Mouse (Mus musculus): ENCODE results near the gene Kctd11. TPM values are rescaled to one million over a fixed set of nuclear protein-coding genes. Genes with fewer than 3 reads are reported as not detected.

The Kctd11 gene
- polyA plus RNA-seq, 1 experiment from 2014 or later, result 5.2 TPM

GRCm38 (mm10) chr11:69849128-69849527 is 32.1 kb downstream of the Kctd11 start:
- Histone ChIP-seq H3K4me1 (replicated peaks) (peaks cover 53% of the 10 kb centered on the region), H3K27me3 (ENCODE audit: insufficient read depth, poor library complexity, severe bottlenecking) (no peaks in the 10 kb centered on the region), H3K36me3 (peaks cover 49% of the 10 kb centered on the region), H3K9me3 (no peaks in the 10 kb centered on the region), H3K27ac (no peak overlapping the region), H3K4me3 (no peak overlapping the region)
- WGBS, result 92% methylated on average over 9 of the region's 9 CpGs
- DNase-seq (ENCODE audit: low spot score), result no peak

- Histone ChIP-seq H3K4me3 (peak overlapping the region; percentile 74), H3K36me3 (peaks cover 49% of the 10 kb centered on the region), H3K27ac (peak overlapping the region; percentile 93), H3K4me1 (replicated peaks) (peaks cover 44% of the 10 kb centered on the region), H3K9me3 (no peaks in the 10 kb centered on the region), H3K27me3 (ENCODE audit: insufficient read depth, poor library complexity, severe bottlenecking) (no peaks in the 10 kb centered on the region)
- no peak for DNase-seq (ENCODE audit: low spot score)
- 95% methylated on average over 6 of the region's 6 CpGs for WGBS
Observed at GRCm38 (mm10) chr11:69848021-69848420, 33.2 kb downstream of the Kctd11 start.

GRCm38 (mm10) chr11:69846738-69847688 is 34.2 kb downstream of the Kctd11 start:
- Histone ChIP-seq H3K27ac (peak overlapping the region; percentile 93), H3K36me3 (peaks cover 45% of the 10 kb centered on the region), H3K27me3 (ENCODE audit: insufficient read depth, poor library complexity, severe bottlenecking) (no peaks in the 10 kb centered on the region), H3K4me3 (peak overlapping the region; percentile 74), H3K4me1 (replicated peaks) (peaks cover 41% of the 10 kb centered on the region), H3K9me3 (no peaks in the 10 kb centered on the region)
- DNase-seq (ENCODE audit: low spot score), result no peak
- 12% methylated on average over 37 of the region's 37 CpGs for WGBS

GRCm38 (mm10) chr11:69846198-69846680 is 35.0 kb downstream of the Kctd11 start, which contains the start of gene Plscr3:
Gene Plscr3, plus strand, starts transcription at chr11:69846376.
- H3K4me1 ChIP-seq (replicated peaks), result peaks cover 41% of the 10 kb centered on the region
- no peaks in the 10 kb centered on the region for H3K27me3 ChIP-seq (ENCODE audit: insufficient read depth, poor library complexity, severe bottlenecking)
- no peaks in the 10 kb centered on the region for H3K9me3 ChIP-seq
- peak within 1 kb of the TSS; percentile 74 for H3K4me3 ChIP-seq
- WGBS, result under 1% methylated on average over 38 of the region's 38 CpGs
- peak; percentile 96 for DNase-seq (ENCODE audit: low spot score)
- peak within 1 kb of the TSS; percentile 93 for H3K27ac ChIP-seq
- H3K36me3 ChIP-seq, result peaks cover 37% of the 10 kb centered on the region

- H3K9me3 ChIP-seq, result no peaks in the 10 kb centered on the region
- peaks cover 30% of the 10 kb centered on the region for H3K27me3 ChIP-seq (ENCODE audit: insufficient read depth, poor library complexity, severe bottlenecking)
- H3K36me3 ChIP-seq, result peaks cover 4% of the 10 kb centered on the region
- 2% methylated on average over 7 of the region's 7 CpGs for WGBS
- peak overlapping the region; percentile 89 for H3K4me3 ChIP-seq
- no peak for DNase-seq (ENCODE audit: low spot score)
- H3K27ac ChIP-seq, result peak overlapping the region; percentile 95
- peaks cover 54% of the 10 kb centered on the region for H3K4me1 ChIP-seq (replicated peaks)
Observed at GRCm38 (mm10) chr11:69838714-69839104, 42.5 kb downstream of the Kctd11 start.

- peaks cover 10% of the 10 kb centered on the region for H3K36me3 ChIP-seq
- peak within 1 kb of the TSS; percentile 89 for H3K4me3 ChIP-seq
- under 1% methylated on average over 34 of the region's 34 CpGs for WGBS
- H3K4me1 ChIP-seq (replicated peaks), result peaks cover 58% of the 10 kb centered on the region
- DNase-seq (ENCODE audit: low spot score), result peak; percentile 96
- H3K27me3 ChIP-seq (ENCODE audit: insufficient read depth, poor library complexity, severe bottlenecking), result peaks cover 36% of the 10 kb centered on the region
- H3K9me3 ChIP-seq, result no peaks in the 10 kb centered on the region
- H3K27ac ChIP-seq, result peak within 1 kb of the TSS; percentile 95
Observed at GRCm38 (mm10) chr11:69837952-69838713, 43.1 kb downstream of the Kctd11 start, which contains the start of gene Tmem256. Gene Tmem256, plus strand, starts transcription at chr11:69838514.

- WGBS, result under 1% methylated on average over 32 of the region's 32 CpGs
- peaks cover 58% of the 10 kb centered on the region for H3K4me1 ChIP-seq (replicated peaks)
Observed at GRCm38 (mm10) chr11:69837604-69837951, 43.6 kb downstream of the Kctd11 start, which contains the start of gene Nlgn2. Gene Nlgn2, minus strand, starts transcription at chr11:69837784.

GRCm38 (mm10) chr11:69836703-69837576 is 44.3 kb downstream of the Kctd11 start:
- H3K4me1 ChIP-seq (replicated peaks), result peaks cover 58% of the 10 kb centered on the region
- peak; percentile 56 for DNase-seq (ENCODE audit: low spot score)
- H3K36me3 ChIP-seq, result peaks cover 22% of the 10 kb centered on the region
- whole genome bisulfite sequencing, result under 1% methylated on average over 52 of the region's 52 CpGs
- H3K4me3 ChIP-seq, result peak overlapping the region; percentile 89
- peak overlapping the region; percentile 95 for H3K27ac ChIP-seq
- no peaks in the 10 kb centered on the region for H3K9me3 ChIP-seq
- peaks cover 46% of the 10 kb centered on the region for H3K27me3 ChIP-seq (ENCODE audit: insufficient read depth, poor library complexity, severe bottlenecking)

More at GRCm38 (mm10) chr11:69837604-69837951, 43.6 kb downstream of the Kctd11 start, which contains the start of gene Nlgn2:
- H3K36me3 ChIP-seq, result peaks cover 16% of the 10 kb centered on the region
- no peaks in the 10 kb centered on the region for H3K9me3 ChIP-seq
- peaks cover 42% of the 10 kb centered on the region for H3K27me3 ChIP-seq (ENCODE audit: insufficient read depth, poor library complexity, severe bottlenecking)
- no peak for DNase-seq (ENCODE audit: low spot score)
- H3K27ac ChIP-seq, result peak within 1 kb of the TSS; percentile 95
- peak within 1 kb of the TSS; percentile 89 for H3K4me3 ChIP-seq

GRCm38 (mm10) chr11:69835966-69836335 is 45.3 kb downstream of the Kctd11 start:
- H3K4me1 ChIP-seq (replicated peaks), result peaks cover 63% of the 10 kb centered on the region

GRCm38 (mm10) chr11:69835326-69835965 is 45.8 kb downstream of the Kctd11 start:
- H3K36me3 ChIP-seq, result peaks cover 36% of the 10 kb centered on the region
- no peaks in the 10 kb centered on the region for H3K9me3 ChIP-seq
- WGBS, result 1% methylated on average over 9 of the region's 9 CpGs
- peaks cover 64% of the 10 kb centered on the region for H3K4me1 ChIP-seq (replicated peaks)
- peaks cover 46% of the 10 kb centered on the region for H3K27me3 ChIP-seq (ENCODE audit: insufficient read depth, poor library complexity, severe bottlenecking)
- DNase-seq (ENCODE audit: low spot score), result peak; percentile 71
- H3K27ac ChIP-seq, result peak overlapping the region; percentile 95
- peak overlapping the region; percentile 89 for H3K4me3 ChIP-seq

More at GRCm38 (mm10) chr11:69835966-69836335, 45.3 kb downstream of the Kctd11 start:
- no peaks in the 10 kb centered on the region for H3K9me3 ChIP-seq
- peak overlapping the region; percentile 95 for H3K27ac ChIP-seq
- no peak for DNase-seq (ENCODE audit: low spot score)
- peaks cover 32% of the 10 kb centered on the region for H3K36me3 ChIP-seq
- peak overlapping the region; percentile 89 for H3K4me3 ChIP-seq
- H3K27me3 ChIP-seq (ENCODE audit: insufficient read depth, poor library complexity, severe bottlenecking), result peaks cover 46% of the 10 kb centered on the region
- 2% methylated on average over 4 of the region's 4 CpGs for WGBS

GRCm38 (mm10) chr11:69834001-69834549 is 47.1 kb downstream of the Kctd11 start:
- no peaks in the 10 kb centered on the region for H3K9me3 ChIP-seq
- peaks cover 46% of the 10 kb centered on the region for H3K27me3 ChIP-seq (ENCODE audit: insufficient read depth, poor library complexity, severe bottlenecking)
- peaks cover 42% of the 10 kb centered on the region for H3K36me3 ChIP-seq
- peaks cover 66% of the 10 kb centered on the region for H3K4me1 ChIP-seq (replicated peaks)
- WGBS, result 6% methylated on average over 48 of the region's 48 CpGs
- peak overlapping the region; percentile 87 for H3K27ac ChIP-seq
- peak; percentile 43 for DNase-seq (ENCODE audit: low spot score)
- H3K4me3 ChIP-seq, result peak overlapping the region; percentile 89
